Mouse (Mus musculus): ENCODE measurements around the gene Tmem107.

- TF ChIP-seq CTCF (IDR thresholded peaks at IDR 0.05; ENCODE audit: low read depth, low read length) (no peak), POLR2A (IDR thresholded peaks at IDR 0.05; ENCODE audit: borderline replicate concordance, low read depth, low read length) (no peak)
Measured at GRCm38 (mm10) chr11:69106842-69107241, 36.2 kb downstream of the Tmem107 start.
